Mouse (Mus musculus): Measurements from ENCODE around the gene Scamp4. TPM values are rescaled to one million over a fixed set of nuclear protein-coding genes. Genes with fewer than 3 reads are reported as not detected.

The Scamp4 gene
- polyA plus RNA-seq, 1 experiment from 2014 or later = 62.1 TPM

DNA sequence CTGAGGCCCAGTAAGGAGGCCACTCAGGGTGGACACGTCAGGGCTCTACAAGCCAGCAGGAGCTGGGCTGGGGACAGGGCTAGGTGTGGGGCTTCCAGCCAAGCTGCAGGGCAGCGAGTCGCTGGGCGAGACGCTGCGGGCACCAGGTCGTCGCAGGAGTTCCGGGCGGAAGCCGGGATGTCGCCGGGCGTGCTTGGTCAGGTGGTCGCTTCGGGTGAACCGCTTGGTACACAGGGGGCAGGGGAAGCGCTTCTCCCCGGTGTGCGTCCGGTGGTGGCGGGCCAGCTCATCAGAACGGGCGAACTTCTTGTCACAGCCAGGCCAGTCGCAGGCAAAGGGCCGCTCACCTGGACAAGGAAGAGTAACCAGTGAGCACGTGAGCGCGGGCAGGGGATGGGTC, 33.8 kb upstream of the Scamp4 start:
- H3K4me3 ChIP-seq (replicated peaks; ENCODE audit: low read depth, low read length) = no peak overlapping the region
- H3K4me2 ChIP-seq (ENCODE audit: low read length) = no peak overlapping the region
- ATAC-seq (ENCODE audit: low FRiP score, low TSS enrichment) (no peak), DNase-seq (no peak)
- H3K36me3 ChIP-seq (ENCODE audit: control insufficient read depth, insufficient read depth, low read length) = peaks cover 10% of the 10 kb centered on the region
- peaks cover 22% of the 10 kb centered on the region for H3K4me1 ChIP-seq (ENCODE audit: control insufficient read depth, insufficient read depth, low read length)
- H3K27ac ChIP-seq (replicated peaks; ENCODE audit: low read depth, low read length) = no peak overlapping the region
- WGBS = 95% methylated on average over 29 of the region's 29 CpGs
- no peak overlapping the region for H3K9ac ChIP-seq (replicated peaks; ENCODE audit: low read length)
- no peaks in the 10 kb centered on the region for H3K27me3 ChIP-seq (ENCODE audit: control insufficient read depth, insufficient read depth, low read length)
- H3K9me3 ChIP-seq (ENCODE audit: control insufficient read depth, low read length) = no peaks in the 10 kb centered on the region

DNA sequence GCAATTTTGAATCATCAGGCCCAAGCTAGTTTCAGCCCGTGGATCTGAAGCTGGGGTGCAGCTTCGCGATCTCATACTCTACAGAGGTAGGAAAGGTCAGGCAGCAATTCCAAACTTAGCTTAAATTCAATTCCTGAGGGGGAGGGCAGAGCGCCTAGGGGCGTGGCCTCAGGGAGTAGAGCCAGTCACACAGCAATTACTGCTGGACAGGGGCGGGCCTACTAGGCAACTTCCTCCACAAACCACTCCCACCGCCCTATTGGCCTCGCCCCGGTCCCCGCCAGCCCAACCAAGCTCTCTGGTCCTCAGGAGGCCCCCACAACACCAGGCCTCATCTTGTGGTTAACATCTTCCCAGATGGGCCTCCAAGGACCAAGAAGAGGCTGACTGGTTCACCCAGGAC, 33.0 kb upstream of the Scamp4 start:
- H3K9me3 ChIP-seq (ENCODE audit: control insufficient read depth, low read length) = no peaks in the 10 kb centered on the region
- H3K27me3 ChIP-seq (ENCODE audit: control insufficient read depth, insufficient read depth, low read length) = no peaks in the 10 kb centered on the region
- WGBS = 40% methylated on average over 10 of the region's 10 CpGs
- peaks cover 10% of the 10 kb centered on the region for H3K36me3 ChIP-seq (ENCODE audit: control insufficient read depth, insufficient read depth, low read length)
- ATAC-seq (ENCODE audit: low FRiP score, low TSS enrichment) (no peak), DNase-seq (no peak)
- no peak overlapping the region for H3K9ac ChIP-seq (replicated peaks; ENCODE audit: low read length)
- no peak overlapping the region for H3K4me2 ChIP-seq (ENCODE audit: low read length)
- H3K4me3 ChIP-seq (replicated peaks; ENCODE audit: low read depth, low read length) = no peak overlapping the region
- H3K27ac ChIP-seq (replicated peaks; ENCODE audit: low read depth, low read length) = no peak overlapping the region
- peaks cover 28% of the 10 kb centered on the region for H3K4me1 ChIP-seq (ENCODE audit: control insufficient read depth, insufficient read depth, low read length)

- ATAC-seq (ENCODE audit: low FRiP score, low TSS enrichment) (no peak), DNase-seq (no peak)
- H3K27ac ChIP-seq (replicated peaks; ENCODE audit: low read depth, low read length) = no peak overlapping the region
- no peak overlapping the region; the same call in 1 of the 2 replicates for H3K4me2 ChIP-seq (ENCODE audit: low read length)
- H3K4me1 ChIP-seq (ENCODE audit: control insufficient read depth, insufficient read depth, low read length) = peaks cover 35% of the 10 kb centered on the region
- WGBS = 88% methylated on average over 10 of the region's 10 CpGs
- peaks cover 10% of the 10 kb centered on the region for H3K36me3 ChIP-seq (ENCODE audit: control insufficient read depth, insufficient read depth, low read length)
- H3K4me3 ChIP-seq (replicated peaks; ENCODE audit: low read depth, low read length) = no peak overlapping the region
- no peaks in the 10 kb centered on the region for H3K27me3 ChIP-seq (ENCODE audit: control insufficient read depth, insufficient read depth, low read length)
- no peaks in the 10 kb centered on the region for H3K9me3 ChIP-seq (ENCODE audit: control insufficient read depth, low read length)
- H3K9ac ChIP-seq (replicated peaks; ENCODE audit: low read length) = 0 out of 2 replicates have a peak overlapping the region, but pooled peaks have one; percentile 36
These were observed 32.3 kb upstream of the Scamp4 start for GRCm38 (mm10) chr10:80570419-80570818.

DNA sequence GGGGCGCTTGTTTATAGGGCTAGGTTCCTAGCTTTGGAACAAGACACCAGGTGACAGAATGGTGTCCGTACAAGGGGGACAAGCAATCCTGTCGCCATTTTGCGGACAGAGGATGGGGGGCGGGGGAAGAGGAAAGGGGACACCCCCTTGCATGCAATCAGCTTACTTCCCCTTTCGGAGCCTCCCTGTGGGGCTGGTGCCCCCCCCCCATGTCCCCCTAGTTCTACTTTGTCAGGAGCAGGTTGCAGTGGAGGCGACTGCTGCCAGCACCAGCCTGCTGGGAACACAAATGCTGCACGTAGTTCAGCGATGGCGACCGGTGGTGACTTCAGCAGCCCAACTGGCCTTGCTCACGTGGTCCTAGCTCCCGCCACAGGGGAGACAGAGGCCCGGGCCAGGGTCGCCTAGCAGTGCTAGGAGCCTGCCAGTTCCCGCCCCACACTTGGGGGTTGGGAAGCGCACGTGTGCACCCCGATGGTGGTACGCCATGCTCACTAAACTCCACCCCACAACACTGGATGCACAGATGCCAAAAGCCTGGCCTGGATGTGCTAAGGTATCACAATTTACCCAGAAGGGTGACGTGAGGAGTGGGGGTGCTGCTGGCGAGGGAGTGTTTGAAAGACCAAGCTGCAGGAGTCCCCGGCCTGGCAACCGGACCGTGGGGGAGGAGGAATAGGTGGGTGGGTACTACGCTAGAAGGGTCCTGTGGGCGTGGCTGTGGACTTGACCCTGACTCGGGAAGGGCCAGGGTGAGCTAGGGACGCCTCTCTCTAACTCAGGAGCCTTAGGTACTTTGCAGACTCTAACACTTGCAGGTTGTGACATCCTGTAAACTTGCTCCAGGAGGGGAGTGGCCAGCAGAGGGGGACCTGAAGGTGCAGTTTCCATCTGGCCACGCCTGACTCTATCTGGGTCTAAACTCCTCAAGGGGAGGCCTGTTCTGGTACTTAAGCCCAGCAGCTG, 31.5 kb upstream of the Scamp4 start:
- no peaks in the 10 kb centered on the region for H3K9me3 ChIP-seq (ENCODE audit: control insufficient read depth, low read length)
- H3K4me1 ChIP-seq (ENCODE audit: control insufficient read depth, insufficient read depth, low read length) = peaks cover 42% of the 10 kb centered on the region
- WGBS = 19% methylated on average over 30 of the region's 30 CpGs
- no peaks in the 10 kb centered on the region for H3K27me3 ChIP-seq (ENCODE audit: control insufficient read depth, insufficient read depth, low read length)
- ATAC-seq (ENCODE audit: low FRiP score, low TSS enrichment) = no peak
- H3K4me3 ChIP-seq (replicated peaks; ENCODE audit: low read depth, low read length) = no peak overlapping the region
- peak; percentile 43 for DNase-seq
- peak overlapping the region; percentile 27 for H3K27ac ChIP-seq (replicated peaks; ENCODE audit: low read depth, low read length)
- peaks cover 10% of the 10 kb centered on the region for H3K36me3 ChIP-seq (ENCODE audit: control insufficient read depth, insufficient read depth, low read length)
- peak overlapping the region; percentile 37 for H3K4me2 ChIP-seq (ENCODE audit: low read length)
- H3K9ac ChIP-seq (replicated peaks; ENCODE audit: low read length) = peak overlapping the region; percentile 36; the same call in 1 of the 2 replicates

DNA sequence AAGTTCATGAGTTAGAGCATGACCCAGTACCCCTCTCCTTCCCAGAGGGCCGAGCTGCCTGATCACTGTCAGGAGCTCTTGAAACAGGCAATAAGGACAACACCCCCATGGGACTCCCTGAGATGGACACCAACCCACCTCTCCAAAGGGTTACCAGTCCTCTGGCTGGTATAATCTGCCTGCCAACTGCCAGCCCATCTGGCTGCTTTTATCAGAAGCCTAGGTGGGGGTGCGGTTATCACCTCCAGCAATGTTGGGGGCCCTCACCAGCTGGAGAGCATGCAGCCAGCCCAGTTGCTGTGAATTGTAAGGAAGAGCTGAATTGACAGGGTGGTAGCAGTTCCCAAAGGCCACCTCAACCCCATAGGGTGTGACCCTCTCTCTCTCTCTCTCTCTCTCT, 30.2 kb upstream of the Scamp4 start:
- H3K4me1 ChIP-seq (ENCODE audit: control insufficient read depth, insufficient read depth, low read length) = peaks cover 37% of the 10 kb centered on the region
- WGBS = 80% methylated on average over 2 of the region's 2 CpGs
- ATAC-seq (ENCODE audit: low FRiP score, low TSS enrichment) = no peak

DNA sequence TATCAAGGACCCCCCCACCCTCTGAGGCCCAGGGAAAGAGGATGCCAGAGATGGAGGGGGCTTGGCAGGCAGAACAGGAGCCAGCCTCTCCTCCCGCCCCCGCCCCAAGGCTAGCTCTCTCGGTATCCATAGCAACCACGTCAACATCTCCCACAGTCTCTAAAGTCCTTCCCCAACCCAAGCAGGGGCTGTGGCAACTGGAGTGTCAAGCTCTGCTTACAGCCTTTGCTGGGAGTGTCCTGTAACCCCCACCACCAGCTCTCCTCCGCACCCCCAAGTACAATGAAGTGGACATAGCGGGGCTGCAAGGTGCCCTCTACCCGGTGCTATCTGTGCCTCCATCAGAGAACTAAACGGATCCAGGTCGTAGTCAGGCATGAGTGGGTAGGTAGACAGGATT, 28.7 kb upstream of the Scamp4 start:
- 0 out of 2 replicates have a peak, but pooled peaks cover under 1% of the 10 kb centered on the region for H3K36me3 ChIP-seq (ENCODE audit: control insufficient read depth, insufficient read depth, low read length)
- no peak overlapping the region for H3K4me3 ChIP-seq (replicated peaks; ENCODE audit: low read depth, low read length)
- H3K4me2 ChIP-seq (ENCODE audit: low read length) = no peak overlapping the region
- H3K27ac ChIP-seq (replicated peaks; ENCODE audit: low read depth, low read length) = peak overlapping the region; percentile 37; the same call in 1 of the 2 replicates
- H3K9ac ChIP-seq (replicated peaks; ENCODE audit: low read length) = no peak overlapping the region; the same call in 1 of the 2 replicates
- DNase-seq (peak; percentile 40), ATAC-seq (ENCODE audit: low FRiP score, low TSS enrichment) (no peak)
- H3K27me3 ChIP-seq (ENCODE audit: control insufficient read depth, insufficient read depth, low read length) = no peaks in the 10 kb centered on the region
- no peaks in the 10 kb centered on the region for H3K9me3 ChIP-seq (ENCODE audit: control insufficient read depth, low read length)
- peaks cover 42% of the 10 kb centered on the region for H3K4me1 ChIP-seq (ENCODE audit: control insufficient read depth, insufficient read depth, low read length)
- WGBS = 49% methylated on average over 9 of the region's 9 CpGs

More for the DNA sequence above, 30.2 kb upstream of the Scamp4 start:
- Histone ChIP-seq H3K9ac (replicated peaks; ENCODE audit: low read length) (no peak overlapping the region), H3K9me3 (ENCODE audit: control insufficient read depth, low read length) (no peaks in the 10 kb centered on the region), H3K36me3 (ENCODE audit: control insufficient read depth, insufficient read depth, low read length) (peaks cover 10% of the 10 kb centered on the region), H3K4me2 (ENCODE audit: low read length) (no peak overlapping the region), H3K4me3 (replicated peaks; ENCODE audit: low read depth, low read length) (no peak overlapping the region), H3K27me3 (ENCODE audit: control insufficient read depth, insufficient read depth, low read length) (no peaks in the 10 kb centered on the region), H3K27ac (replicated peaks; ENCODE audit: low read depth, low read length) (no peak overlapping the region)
- DNase-seq = no peak

DNA sequence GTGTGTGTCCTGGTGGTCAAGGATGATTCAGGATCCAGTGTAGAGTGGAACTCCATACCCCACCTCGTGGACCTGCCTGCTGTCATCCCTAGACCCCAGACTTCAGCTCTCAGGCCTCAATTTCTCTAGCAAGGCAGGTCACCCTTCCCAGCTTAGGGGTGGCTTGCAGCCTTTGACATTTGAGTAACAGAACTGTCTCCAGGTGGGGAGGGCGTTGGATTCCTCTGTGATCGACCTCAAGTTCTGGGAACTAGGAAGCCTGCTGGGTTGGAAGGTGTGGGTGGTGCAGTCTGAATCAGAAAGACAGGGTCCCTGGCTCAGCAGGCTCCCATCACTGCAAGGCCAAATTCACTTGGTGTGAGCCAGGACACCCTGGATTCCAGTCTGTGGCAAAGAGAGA, 27.8 kb upstream of the Scamp4 start:
- Histone ChIP-seq H3K9ac (replicated peaks; ENCODE audit: low read length) (no peak overlapping the region), H3K36me3 (ENCODE audit: control insufficient read depth, insufficient read depth, low read length) (no peaks in the 10 kb centered on the region), H3K27ac (replicated peaks; ENCODE audit: low read depth, low read length) (no peak overlapping the region), H3K27me3 (ENCODE audit: control insufficient read depth, insufficient read depth, low read length) (no peaks in the 10 kb centered on the region), H3K4me2 (ENCODE audit: low read length) (no peak overlapping the region), H3K4me3 (replicated peaks; ENCODE audit: low read depth, low read length) (no peak overlapping the region), H3K9me3 (ENCODE audit: control insufficient read depth, low read length) (no peaks in the 10 kb centered on the region), H3K4me1 (ENCODE audit: control insufficient read depth, insufficient read depth, low read length) (peaks cover 42% of the 10 kb centered on the region)
- 81% methylated on average over 3 of the region's 3 CpGs for WGBS
- DNase-seq (no peak), ATAC-seq (ENCODE audit: low FRiP score, low TSS enrichment) (no peak)

GRCm38 (mm10) chr10:80575925-80576324, 26.7 kb upstream of the Scamp4 start:
- Histone ChIP-seq H3K9ac (replicated peaks; ENCODE audit: low read length) (peak overlapping the region; percentile 71), H3K4me1 (ENCODE audit: control insufficient read depth, insufficient read depth, low read length) (peaks cover 36% of the 10 kb centered on the region), H3K27me3 (ENCODE audit: control insufficient read depth, insufficient read depth, low read length) (no peaks in the 10 kb centered on the region), H3K36me3 (ENCODE audit: control insufficient read depth, insufficient read depth, low read length) (no peaks in the 10 kb centered on the region), H3K27ac (replicated peaks; ENCODE audit: low read depth, low read length) (no peak overlapping the region), H3K4me2 (ENCODE audit: low read length) (peak overlapping the region; percentile 91), H3K4me3 (replicated peaks; ENCODE audit: low read depth, low read length) (peak overlapping the region; percentile 80), H3K9me3 (ENCODE audit: control insufficient read depth, low read length) (no peaks in the 10 kb centered on the region)
- WGBS = 16% methylated on average over 17 of the region's 17 CpGs
- ATAC-seq (ENCODE audit: low FRiP score, low TSS enrichment) = no peak
- DNase-seq = no peak
